Mouse (Mus musculus): ENCODE measurements at regions not wholly inside any gene's neighbourhood (a gene's known extent, or its start where the extent isn't known, plus 50 kb on each side); places are given as distances from the start of the nearest gene placed in this dataset.

GRCm38 (mm10) chr3:36798160-36798823 is 64.6 kb upstream of the 4932438A13Rik start:
- TF ChIP-seq EP300 (IDR thresholded peaks at IDR 0.05; ENCODE audit: insufficient read depth, low read depth, low read length): no peak
- no peak for TF ChIP-seq POLR2A (IDR thresholded peaks at IDR 0.05; ENCODE audit: insufficient read depth, low read depth, low read length)
- TF ChIP-seq CTCF (IDR thresholded peaks at IDR 0.05): no peak
- Histone ChIP-seq H3K36me3 (ENCODE audit: control insufficient read depth, insufficient read depth, low read length) (no peaks in the 10 kb centered on the region), H3K27me3 (ENCODE audit: control insufficient read depth, insufficient read depth, low read length) (no peaks in the 10 kb centered on the region), H3K4me1 (ENCODE audit: control insufficient read depth, insufficient read depth, low read length) (peaks cover 3% of the 10 kb centered on the region; the same call in 1 of the 2 replicates), H3K79me2 (replicated peaks; ENCODE audit: control insufficient read depth, insufficient read depth, low read length) (no peaks in the 10 kb centered on the region), H3K27ac (no peak overlapping the region), H3K4me3 (no peak overlapping the region), H3K9ac (ENCODE audit: low read depth, low read length) (no peak overlapping the region)
- intact Hi-C loops (cut with DNase I): no loop called here
- WGBS: 72% methylated on average over 13 of the region's 13 CpGs
- no peak for DNase-seq

- Histone ChIP-seq H3K27ac (no peak overlapping the region), H3K79me2 (replicated peaks; ENCODE audit: control insufficient read depth, insufficient read depth, low read length) (no peaks in the 10 kb centered on the region), H3K4me3 (no peak overlapping the region), H3K9ac (ENCODE audit: low read depth, low read length) (no peak overlapping the region), H3K4me1 (ENCODE audit: control insufficient read depth, insufficient read depth, low read length) (no peaks in the 10 kb centered on the region), H3K36me3 (ENCODE audit: control insufficient read depth, insufficient read depth, low read length) (no peaks in the 10 kb centered on the region), H3K27me3 (ENCODE audit: control insufficient read depth, insufficient read depth, low read length) (no peaks in the 10 kb centered on the region)
- WGBS: 77% methylated on average over 5 of the region's 5 CpGs
- DNase-seq: no peak
- intact Hi-C loops (cut with DNase I): no loop called here
- TF ChIP-seq EP300 (IDR thresholded peaks at IDR 0.05; ENCODE audit: insufficient read depth, low read depth, low read length) (no peak), POLR2A (IDR thresholded peaks at IDR 0.05; ENCODE audit: insufficient read depth, low read depth, low read length) (no peak), CTCF (IDR thresholded peaks at IDR 0.05) (no peak)
These were observed 52.4 kb upstream of the 4932438A13Rik start for GRCm38 (mm10) chr3:36810528-36810927.

Measured in heart, adult 2 months (tissue).